Comparison of ENCODE assay signal across 11 mouse cellular contexts in the genomic region with DNA sequence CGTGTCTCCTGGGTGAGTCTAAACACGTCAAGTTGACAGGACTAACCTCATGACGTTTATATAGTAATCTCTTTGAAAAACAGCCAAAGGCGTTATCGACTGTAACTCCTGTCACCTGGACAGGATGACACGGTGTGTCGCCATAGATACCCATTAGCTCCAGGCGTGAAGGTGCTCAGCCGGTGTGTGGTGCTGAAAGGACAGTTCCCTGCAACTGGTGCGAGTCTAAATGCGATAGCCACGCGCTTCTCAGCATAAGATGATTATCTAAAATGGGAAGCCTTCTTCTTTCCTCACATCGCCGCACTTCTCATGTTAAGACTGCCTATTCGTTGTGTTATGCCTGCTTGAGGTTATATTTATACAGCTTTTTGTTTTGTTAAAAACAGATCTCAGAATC. TPM values are rescaled to one million over a fixed set of nuclear protein-coding genes. Genes with fewer than 3 reads are reported as not detected.
DNase-seq lines count a peak whose midpoint lies in the region; ATAC-seq and TF ChIP-seq lines count a peak whose summit lies in the region.
"Had no signal": no experiment of that assay in that cellular context is flagged by ENCODE, and none has a peak within 500 bp of the region (broad histone marks: within the 10 kb centered on the region; RNA-seq: fewer than 3 reads in every experiment).

No protein-coding gene starts in this region.

- no peaks in the 10 kb centered on the region for H3K36me3 ChIP-seq in lung, embryonic 14.5 days (ENCODE audit: insufficient read depth)
- no peaks in the 10 kb centered on the region for H3K36me3 ChIP-seq in embryonic facial prominence, embryonic 11.5 days (replicated peaks; ENCODE audit: control insufficient read depth, insufficient read depth, low read depth, low read length)
- H3K36me3 ChIP-seq in forebrain, embryonic 13.5 days (ENCODE audit: poor library complexity, severe bottlenecking), result no peaks in the 10 kb centered on the region
- H3K36me3 ChIP-seq: embryonic facial prominence, embryonic 13.5 days; neural tube, embryonic 13.5 days; stomach, embryonic 15.5 days had no signal

- no peak overlapping the region for H3K4me3 ChIP-seq in lung, embryonic 14.5 days (ENCODE audit: low read depth, low read length)
- no peak overlapping the region for H3K4me3 ChIP-seq in embryonic facial prominence, embryonic 11.5 days (ENCODE audit: low read depth, low read length)
- H3K4me3 ChIP-seq in forebrain, embryonic 13.5 days, result no peak overlapping the region
- H3K4me3 ChIP-seq: embryonic facial prominence, embryonic 13.5 days; neural tube, embryonic 13.5 days; stomach, embryonic 15.5 days had no signal

- WGBS in lung, embryonic 14.5 days, result 10% methylated on average over 16 of the region's 16 CpGs
- 12% methylated on average over 16 of the region's 16 CpGs for WGBS in embryonic facial prominence, embryonic 11.5 days
- WGBS in forebrain, embryonic 13.5 days, result 14% methylated on average over 16 of the region's 16 CpGs

- intact Hi-C loops in left cerebral cortex, postnatal 25 days (cut with DNase I), result no loop called here

- H3K9me3 ChIP-seq in lung, embryonic 14.5 days (ENCODE audit: low read depth, low read length), result no peaks in the 10 kb centered on the region
- H3K9me3 ChIP-seq in embryonic facial prominence, embryonic 11.5 days (replicated peaks; ENCODE audit: control insufficient read depth, low read length), result no peaks in the 10 kb centered on the region
- H3K9me3 ChIP-seq in forebrain, embryonic 13.5 days (replicated peaks), result no peaks in the 10 kb centered on the region
- H3K9me3 ChIP-seq: embryonic facial prominence, embryonic 13.5 days; neural tube, embryonic 13.5 days; stomach, embryonic 15.5 days had no signal

- TF ChIP-seq CTCF in lung, embryonic 14.5 days (IDR thresholded peaks at IDR 0.05; ENCODE audit: low read depth), result no peak

- H3K27ac ChIP-seq in lung, embryonic 14.5 days (ENCODE audit: low read depth), result no peak overlapping the region
- H3K27ac ChIP-seq in embryonic facial prominence, embryonic 11.5 days (replicated peaks; ENCODE audit: low read depth, low read length), result no peak overlapping the region
- no peak overlapping the region for H3K27ac ChIP-seq in forebrain, embryonic 13.5 days
- H3K27ac ChIP-seq: embryonic facial prominence, embryonic 13.5 days; neural tube, embryonic 13.5 days; stomach, embryonic 15.5 days had no signal

- no peak for ATAC-seq in lung, embryonic 14.5 days (ENCODE audit: insufficient read depth)
- ATAC-seq in embryonic facial prominence, embryonic 11.5 days (replicated peaks; ENCODE audit: insufficient number of reproducible peaks, low FRiP score, low TSS enrichment, low read depth), result no peak
- no peak for ATAC-seq in forebrain, embryonic 13.5 days

- DNase-seq in lung, embryonic 14.5 days, result peak; percentile 87
- DNase-seq in lung, postnatal 25 days (ENCODE audit: low spot score), result no peak
- peak; percentile 82 for DNase-seq in ZHBTc4 (ENCODE audit: low read depth, low spot score)
- peak; percentile 84 for DNase-seq in embryonic facial prominence, embryonic 11.5 days (ENCODE audit: low spot score)
- DNase-seq in retina, embryonic 14.5 days (ENCODE audit: low spot score), result peak; percentile 46
- DNase-seq in left cerebral cortex, postnatal 25 days (ENCODE audit: low spot score in 2 of 2), result no peak
- DNase-seq: heart, adult 11 months had no signal

- no peak overlapping the region for H3K4me2 ChIP-seq in lung, embryonic 14.5 days
- H3K4me2 ChIP-seq in embryonic facial prominence, embryonic 11.5 days (ENCODE audit: low read depth, low read length), result no peak overlapping the region
- H3K4me2 ChIP-seq in forebrain, embryonic 13.5 days, result no peak overlapping the region
- H3K4me2 ChIP-seq: embryonic facial prominence, embryonic 13.5 days; neural tube, embryonic 13.5 days; stomach, embryonic 15.5 days had no signal

- H3K4me1 ChIP-seq in lung, embryonic 14.5 days (ENCODE audit: insufficient read depth), result no peaks in the 10 kb centered on the region
- no peaks in the 10 kb centered on the region for H3K4me1 ChIP-seq in embryonic facial prominence, embryonic 11.5 days (ENCODE audit: control insufficient read depth, insufficient read depth, low read length)
- peaks cover 6% of the 10 kb centered on the region; the same call in 1 of the 2 replicates for H3K4me1 ChIP-seq in forebrain, embryonic 13.5 days
- H3K4me1 ChIP-seq: embryonic facial prominence, embryonic 13.5 days; stomach, embryonic 15.5 days had no signal

- no peak overlapping the region for H3K9ac ChIP-seq in lung, embryonic 14.5 days
- no peak overlapping the region for H3K9ac ChIP-seq in embryonic facial prominence, embryonic 11.5 days (replicated peaks; ENCODE audit: low read length)
- H3K9ac ChIP-seq in forebrain, embryonic 13.5 days, result no peak overlapping the region
- H3K9ac ChIP-seq: embryonic facial prominence, embryonic 13.5 days; neural tube, embryonic 13.5 days; stomach, embryonic 15.5 days had no signal

- no peaks in the 10 kb centered on the region for H3K27me3 ChIP-seq in lung, embryonic 14.5 days (ENCODE audit: insufficient read depth, low read length)
- no peaks in the 10 kb centered on the region; the same call in 1 of the 2 replicates for H3K27me3 ChIP-seq in embryonic facial prominence, embryonic 11.5 days (ENCODE audit: control insufficient read depth, insufficient read depth, low read length)
- H3K27me3 ChIP-seq in forebrain, embryonic 13.5 days, result peaks cover 69% of the 10 kb centered on the region

RNA-seq across cellular contexts. Expression of a gene that starts 40.8 kb away (rescaled TPM):
- polyA plus RNA-seq in lung, embryonic 14.5 days (2014; fragmentation: Nextera tagmentation; extraction: Ambion mirVana), result 0.11 and 0.15 TPM in 2 replicates
- 0.11 and 0.24 TPM in 2 replicates for polyA plus RNA-seq in embryonic facial prominence, embryonic 11.5 days (2014; fragmentation: Nextera tagmentation; extraction: Ambion mirVana)
- total RNA-seq in left cerebral cortex, postnatal 25 days (2021), result 1 to 10 TPM; 4.5 to 7.0 TPM
- polyA plus RNA-seq in forebrain, embryonic 13.5 days (2015; fragmentation: Nextera tagmentation; extraction: Ambion mirVana), result 0.68 and 0.82 TPM in 2 replicates

RNA-seq across cellular contexts. Expression of a gene that starts 48.1 kb away (rescaled TPM):
- 0.15 and 0.25 TPM in 2 replicates for polyA plus RNA-seq in lung, embryonic 14.5 days (2014; fragmentation: Nextera tagmentation; extraction: Ambion mirVana)
- 0.28 and 0.48 TPM in 2 replicates for polyA plus RNA-seq in embryonic facial prominence, embryonic 11.5 days (2014; fragmentation: Nextera tagmentation; extraction: Ambion mirVana)
- total RNA-seq in left cerebral cortex, postnatal 25 days (2021), result under 1 TPM in 1 of 2 experiments, not detected in 1; 0.25 TPM
- 0.15 and 0.55 TPM in 2 replicates for polyA plus RNA-seq in forebrain, embryonic 13.5 days (2015; fragmentation: Nextera tagmentation; extraction: Ambion mirVana)

Comparison
In these comparisons a context has a peak if more than half of its experiments do, and no peak if none do; other contexts are left out.
1. DNase-seq: peak in lung, embryonic 14.5 days (single experiment), ZHBTc4 (single experiment), embryonic facial prominence, embryonic 11.5 days (single experiment) and retina, embryonic 14.5 days (single experiment); none in lung, postnatal 25 days (single experiment) and left cerebral cortex, postnatal 25 days (0 of 2).